Mouse (Mus musculus) ES-E14 (cell line): ENCODE results near the gene Itpk1.

Source experiments
- CHD2 ChIP-seq: IDR thresholded peaks from 2 replicates; pipeline ENCODE4 v1.6.1; 2014; ENCODE audit warnings: mild to moderate bottlenecking, low read depth, low read length, inconsistent platforms
- HCFC1 ChIP-seq: IDR thresholded peaks from 2 replicates; pipeline ENCODE4 v1.6.1; 2012; ENCODE audit warnings: low read length, inconsistent platforms, borderline replicate concordance; ENCODE audit not compliant: insufficient read depth
- ZC3H11A ChIP-seq: IDR thresholded peaks from 2 replicates; pipeline ENCODE4 v1.6.1; 2012; ENCODE audit warnings: low read depth, mild to moderate bottlenecking, inconsistent platforms, low read length, borderline replicate concordance

GRCm38 (mm10) chr12:102663349-102664051 lies 41.2 kb downstream of the Itpk1 start:
- TF ChIP-seq HCFC1, result no peak
- no peak for TF ChIP-seq ZC3H11A
- no peak for TF ChIP-seq CHD2
